Mouse (Mus musculus): ENCODE results near the gene Slc35d1.

Slc35d1 gene

DNA sequence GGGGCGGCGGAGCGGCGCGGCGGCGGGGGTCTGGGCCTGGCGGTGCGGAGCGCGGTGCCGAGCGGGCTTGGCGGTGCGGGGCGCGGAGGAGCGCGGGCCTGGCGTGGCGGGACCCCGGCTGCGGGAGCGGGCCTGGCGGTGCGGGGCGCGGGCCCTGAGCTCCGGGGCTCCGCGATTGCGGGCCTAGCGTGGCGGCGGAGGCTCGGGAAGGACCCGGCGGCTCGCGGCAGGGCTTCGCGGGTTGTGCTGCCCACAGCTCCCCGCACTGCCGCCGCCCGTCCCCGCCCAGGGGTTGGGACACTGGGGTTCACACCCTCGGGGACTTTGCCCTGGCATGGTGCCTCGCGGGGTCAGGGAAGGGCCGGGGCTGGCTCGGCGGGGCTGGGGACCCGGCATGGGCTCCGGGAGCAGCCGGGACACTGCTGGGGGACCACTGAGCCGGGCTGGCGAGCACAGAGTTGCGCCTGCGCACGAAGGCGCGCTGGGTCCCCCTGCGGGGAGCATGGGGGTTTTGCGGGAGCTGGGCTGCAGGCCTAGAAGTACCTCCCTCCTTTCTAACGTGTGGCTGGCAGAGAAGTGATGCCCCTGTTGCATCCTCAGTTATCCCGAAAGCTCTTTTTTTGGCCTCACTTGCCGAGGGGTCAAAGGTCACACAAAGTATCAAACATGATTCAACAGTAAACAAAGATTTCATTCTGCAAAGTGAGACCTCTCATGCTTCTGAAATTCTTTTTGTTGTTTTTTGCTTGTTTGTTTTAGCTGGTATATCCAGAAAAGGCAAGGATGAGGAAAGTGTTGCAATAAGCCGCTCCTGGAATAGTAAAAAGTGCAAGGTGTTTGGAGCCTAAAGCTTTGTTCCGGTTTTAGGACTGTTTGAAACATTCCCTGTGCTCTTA is at the start of gene Slc35d1:
Slc35d1 (minus strand) TSS at position 240 of the 896 bp plus-strand sequence.
- in situ Hi-C loops (cut with MboI) = no loop called here

DNA sequence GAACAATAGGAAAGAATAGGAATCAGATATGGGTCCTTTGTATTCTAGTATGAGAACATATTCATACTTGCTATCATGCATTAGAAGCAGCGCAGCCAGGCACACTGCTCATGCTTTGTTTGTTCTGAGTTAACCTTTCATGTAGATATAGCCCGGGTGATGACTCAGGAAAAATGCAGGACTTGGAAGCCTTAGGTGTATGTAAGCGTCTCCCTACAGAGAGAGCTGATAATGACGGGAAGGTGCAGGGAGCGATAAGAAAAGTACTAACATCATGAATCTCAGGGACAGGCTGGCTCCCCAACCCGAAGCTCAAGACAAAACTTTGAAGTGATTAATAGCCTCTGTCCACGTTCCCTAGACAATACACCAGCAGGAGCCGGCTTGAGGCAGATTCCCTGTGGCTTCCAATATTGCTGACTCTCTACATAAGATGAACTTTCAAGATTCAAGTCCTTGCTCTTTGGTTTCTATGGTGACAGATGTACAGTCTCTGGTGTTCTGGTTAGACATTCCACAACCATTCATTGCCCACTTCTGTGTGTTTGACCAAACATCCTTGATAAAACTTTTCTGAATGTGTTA is 48.9 kb upstream of the Slc35d1 start:
- in situ Hi-C loops (cut with MboI) = no loop called here

GRCm38 (mm10) chr4:103263378-103263777 is 48.4 kb upstream of the Slc35d1 start:
- in situ Hi-C loops (cut with MboI) = no loop called here

- in situ Hi-C loops (cut with MboI) = no loop called here
Measured at GRCm38 (mm10) chr4:103258817-103259216, 43.9 kb upstream of the Slc35d1 start.

DNA sequence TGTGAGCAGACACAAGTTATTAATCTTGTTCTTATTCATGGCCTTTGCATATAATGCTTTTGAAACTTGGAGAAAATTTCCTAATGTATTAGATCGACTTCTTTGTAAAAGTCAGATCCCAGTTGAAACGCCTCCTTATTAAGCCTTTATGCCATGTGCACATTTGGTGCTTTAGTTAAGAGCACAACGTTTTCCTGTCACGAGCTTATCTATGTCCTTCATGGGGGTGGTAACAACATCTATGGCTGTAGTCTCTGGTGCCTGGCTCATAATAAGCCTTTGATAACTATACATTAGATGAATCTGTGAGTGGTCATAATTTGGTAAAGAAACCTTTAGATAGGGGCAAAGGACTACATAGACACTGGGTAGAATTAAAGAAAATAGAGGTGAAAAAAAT is 38.9 kb upstream of the Slc35d1 start:
- in situ Hi-C loops (cut with MboI) = no loop called here

GRCm38 (mm10) chr4:103249436-103250085 is 34.6 kb upstream of the Slc35d1 start:
- in situ Hi-C loops (cut with MboI) = no loop called here

DNA sequence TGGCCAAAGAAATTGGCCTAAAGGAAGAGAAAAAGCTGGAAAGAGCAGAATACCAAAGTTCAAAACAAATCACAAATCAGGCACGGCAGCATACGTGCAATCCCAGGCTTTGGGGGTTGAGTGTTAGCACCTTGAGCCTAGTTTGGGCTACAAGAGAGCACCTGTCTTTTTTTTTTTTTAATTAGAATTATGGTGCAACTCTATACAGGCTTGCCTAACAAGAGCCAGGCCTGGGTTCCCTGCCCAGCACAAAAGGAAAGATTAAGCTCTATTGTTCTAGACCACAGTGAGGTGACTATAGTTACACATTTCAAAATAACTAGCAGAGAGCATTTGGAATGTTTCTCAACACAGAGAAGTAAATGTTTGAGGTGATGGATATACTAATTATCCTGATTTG is 32.8 kb upstream of the Slc35d1 start:
- in situ Hi-C loops (cut with MboI) = no loop called here

DNA sequence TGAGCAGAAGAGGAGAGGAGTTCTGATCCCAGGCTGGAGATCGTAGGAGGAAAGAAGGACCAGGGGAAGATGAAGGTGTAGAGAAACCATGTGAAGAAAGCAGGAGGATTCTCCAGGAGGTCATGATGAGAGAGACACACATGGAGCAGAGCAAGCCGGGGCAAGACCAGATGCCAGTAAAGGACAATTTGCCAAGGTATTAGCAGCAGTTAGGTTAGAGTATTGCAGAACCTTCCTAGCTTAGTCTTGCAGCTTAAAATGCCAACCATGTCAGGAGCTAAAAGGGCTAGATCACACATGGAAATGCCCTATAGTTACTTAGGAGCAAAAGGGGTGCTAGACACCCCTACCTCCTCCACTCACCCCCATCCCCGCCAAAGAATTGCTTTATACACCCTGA is 32.3 kb upstream of the Slc35d1 start:
- in situ Hi-C loops (cut with MboI) = no loop called here

DNA sequence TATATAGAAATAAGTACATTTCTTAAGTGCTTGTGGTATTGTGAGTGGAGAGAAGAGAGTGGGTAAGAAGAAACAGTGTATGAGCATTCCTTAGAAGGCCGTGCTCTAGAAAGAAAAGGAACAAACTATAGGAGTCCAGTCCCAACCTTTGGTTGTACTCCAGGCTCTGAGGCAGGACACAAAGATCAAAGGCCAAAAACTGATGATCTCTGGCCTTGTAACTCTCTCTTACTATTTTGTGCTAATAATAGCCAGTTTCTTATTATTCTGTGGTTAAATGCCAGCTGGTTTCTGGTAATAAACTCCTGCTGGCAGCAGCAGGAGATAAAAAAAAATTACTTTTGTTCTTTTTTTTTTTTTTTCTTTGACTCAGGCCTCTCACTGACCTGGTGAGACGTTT is 17.2 kb upstream of the Slc35d1 start:
- in situ Hi-C loops (cut with MboI) = no loop called here

DNA sequence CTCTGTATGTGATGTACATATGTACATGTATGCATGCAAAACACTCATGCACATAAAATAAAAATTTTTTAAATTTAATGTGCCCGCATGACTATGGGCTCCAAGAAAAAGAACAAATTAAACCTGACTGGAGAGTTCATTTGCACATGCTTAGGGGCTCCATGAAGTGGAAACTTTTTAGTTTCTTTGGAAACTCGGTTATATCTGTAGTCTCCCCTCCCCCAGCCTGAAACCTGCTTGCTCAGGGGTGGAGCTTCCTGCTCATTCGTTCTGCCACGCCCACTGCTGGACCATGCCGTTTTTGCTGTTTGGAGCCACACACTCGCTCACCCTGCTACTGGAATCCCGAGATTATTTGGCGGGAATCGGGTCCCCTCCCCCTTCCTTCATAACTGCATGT is 7.9 kb upstream of the Slc35d1 start:
- in situ Hi-C loops (cut with MboI) = no loop called here

- in situ Hi-C loops (cut with MboI) = no loop called here
Measured at GRCm38 (mm10) chr4:103221789-103222188, 6.8 kb upstream of the Slc35d1 start.

DNA sequence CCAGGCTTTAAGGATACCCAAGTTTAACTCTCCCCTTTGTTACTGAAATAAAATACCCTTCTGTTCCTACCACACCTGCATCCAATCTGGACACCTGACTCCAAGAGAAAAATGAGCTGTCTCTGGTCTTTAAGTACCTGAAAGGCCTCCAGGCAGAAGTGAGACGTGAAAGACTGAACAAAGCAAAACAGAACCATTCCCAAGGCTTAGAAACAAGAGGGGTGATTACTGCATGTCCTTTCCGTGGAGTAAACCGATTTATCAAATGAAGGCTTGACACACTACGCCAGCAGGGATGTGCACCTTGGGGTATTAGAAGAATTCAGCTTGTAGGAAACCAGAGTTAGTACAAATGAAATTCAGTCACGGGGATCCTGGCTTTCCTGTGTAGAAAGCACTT is 4.0 kb upstream of the Slc35d1 start:
- in situ Hi-C loops (cut with MboI) = no loop called here

GRCm38 (mm10) chr4:103216046-103216445 is 1.1 kb upstream of the Slc35d1 start:
- in situ Hi-C loops (cut with MboI) = no loop called here

- in situ Hi-C loops (cut with MboI) = no loop called here
Measured at GRCm38 (mm10) chr4:103214498-103214924, 453 bp downstream of the Slc35d1 start.

DNA sequence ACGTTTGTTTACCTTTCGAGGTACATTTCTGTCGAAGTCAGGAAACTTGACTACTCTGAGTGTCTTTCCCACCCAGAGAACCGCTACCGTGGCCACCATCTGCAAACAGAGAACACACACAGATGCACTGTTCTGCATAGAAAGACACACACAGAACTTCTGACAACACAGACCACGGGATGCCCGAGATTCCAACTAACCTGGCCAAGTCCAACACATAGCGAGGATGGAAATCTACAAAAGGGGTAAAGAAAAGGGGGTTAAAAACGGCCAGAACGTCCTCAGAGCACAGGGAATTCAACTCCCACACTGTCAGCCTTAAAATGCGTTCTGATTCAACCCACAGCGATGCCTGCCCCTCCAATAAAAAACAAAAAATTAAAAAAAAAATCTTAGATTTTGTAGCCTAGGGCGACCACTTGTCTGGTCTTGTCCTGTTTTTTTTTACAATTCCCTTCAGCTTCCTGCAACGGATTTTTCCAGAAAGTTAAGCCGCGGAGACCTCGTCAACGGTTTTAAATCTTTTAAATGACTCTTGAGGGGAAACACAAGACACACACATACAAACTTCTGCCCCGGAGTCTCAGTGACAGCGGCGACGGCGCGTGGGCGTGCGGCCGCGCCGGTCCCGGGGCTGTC is 986 bp downstream of the Slc35d1 start:
- in situ Hi-C loops (cut with MboI) = no loop called here

DNA sequence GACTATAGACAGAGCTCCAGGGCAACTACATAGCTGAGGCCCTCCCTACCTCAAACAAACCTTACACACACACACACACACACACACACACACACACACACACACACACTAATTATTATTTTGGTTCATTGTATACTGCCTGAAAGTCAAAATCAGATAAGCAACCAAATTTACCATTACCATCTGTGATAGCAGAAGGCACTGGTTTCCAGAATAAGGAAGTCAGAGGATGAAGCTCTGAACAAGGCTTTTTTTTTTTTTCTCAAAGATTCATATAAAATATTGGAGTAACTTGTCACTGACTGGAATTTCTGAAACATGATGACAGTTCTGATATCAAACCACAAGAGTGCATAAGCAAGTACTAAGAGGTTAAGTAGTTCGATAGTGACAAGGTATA is 6.4 kb downstream of the Slc35d1 start:
- in situ Hi-C loops (cut with MboI) = no loop called here

GRCm38 (mm10) chr4:103203646-103204045 is 11.3 kb downstream of the Slc35d1 start:
- in situ Hi-C loops (cut with MboI) = no loop called here

- in situ Hi-C loops (cut with MboI) = no loop called here
Measured at GRCm38 (mm10) chr4:103200046-103200445, 14.9 kb downstream of the Slc35d1 start.

DNA sequence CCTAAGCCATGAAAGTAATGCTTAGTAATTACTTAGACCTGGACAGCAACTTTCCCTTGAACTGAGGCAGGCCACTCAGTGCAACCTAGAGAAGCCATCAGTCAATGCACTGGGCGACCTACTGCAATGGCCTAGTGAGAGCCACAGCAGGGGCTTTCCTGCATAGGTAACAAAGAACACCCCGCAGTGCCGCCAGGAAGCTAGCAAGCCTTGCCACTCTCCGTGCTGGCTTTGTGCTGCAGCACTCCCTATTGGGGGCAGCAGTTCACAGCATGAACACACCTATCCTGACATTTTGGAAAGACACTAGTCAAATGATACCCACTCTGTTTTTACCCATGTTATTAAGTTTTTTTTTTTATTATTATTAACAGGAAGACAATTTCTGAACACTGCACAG is 15.9 kb downstream of the Slc35d1 start:
- in situ Hi-C loops (cut with MboI) = no loop called here

DNA sequence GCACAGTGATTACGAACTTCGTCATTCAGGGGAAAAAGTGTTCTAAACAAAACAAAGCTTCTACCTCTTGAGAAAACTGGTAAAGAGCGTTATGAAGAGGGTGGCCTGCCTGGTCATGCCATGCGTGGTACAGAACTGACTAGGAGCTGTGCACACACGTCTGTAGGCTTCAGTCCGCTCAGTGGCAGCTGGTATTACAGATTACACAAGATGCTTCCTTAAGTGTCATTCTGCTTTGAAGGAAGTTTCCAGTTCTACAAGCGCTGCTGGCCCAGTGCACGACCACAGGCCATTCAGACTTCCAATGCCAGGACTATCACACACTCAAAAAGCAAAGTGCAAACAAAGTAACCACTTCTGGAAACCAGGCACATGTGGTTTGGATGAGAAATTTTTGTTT is 17.6 kb downstream of the Slc35d1 start:
- in situ Hi-C loops (cut with MboI) = no loop called here

GRCm38 (mm10) chr4:103192421-103192820 is 22.5 kb downstream of the Slc35d1 start:
- in situ Hi-C loops (cut with MboI) = no loop called here
